10 mouse cellular contexts compared by ENCODE assay signal in the genomic region with DNA sequence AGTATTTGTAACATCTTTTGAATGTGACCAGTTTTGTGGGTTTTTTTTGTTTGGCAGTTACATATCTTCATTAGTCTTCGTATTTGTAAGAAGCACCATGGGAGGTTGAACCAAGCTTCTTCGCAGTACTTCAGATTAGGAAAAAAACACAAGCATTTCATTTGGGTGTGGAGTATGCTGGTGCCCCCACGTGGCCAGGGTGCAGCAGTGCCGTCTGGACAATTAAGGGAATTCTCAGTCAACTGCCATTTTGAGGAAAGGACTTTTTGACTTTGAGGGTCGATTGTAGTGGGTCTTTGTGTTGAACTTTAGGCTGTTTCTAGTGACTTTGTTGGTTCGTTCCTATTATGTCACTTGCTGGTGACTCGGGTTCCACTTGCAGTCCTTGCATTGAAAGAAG. TPM values are rescaled to one million over a fixed set of nuclear protein-coding genes. Genes with fewer than 3 reads are reported as not detected.
DNase-seq lines count a peak whose midpoint lies in the region; ATAC-seq and TF ChIP-seq lines count a peak whose summit lies in the region.
"Had no signal": no experiment of that assay in that cellular context is flagged by ENCODE, and none has a peak within 500 bp of the region (broad histone marks: within the 10 kb centered on the region; RNA-seq: fewer than 3 reads in every experiment).

No protein-coding gene starts in this region.

- TF ChIP-seq POLR2A in CH12.LX (IDR thresholded peaks at IDR 0.05; ENCODE audit: low read depth, low read length), result no peak
- no peak for TF ChIP-seq POLR2A in bone marrow, adult 2 months (IDR thresholded peaks at IDR 0.05; ENCODE audit: borderline replicate concordance, control insufficient read depth, low read depth, low read length)

- TF ChIP-seq EP300 in CH12.LX (IDR thresholded peaks at IDR 0.05; ENCODE audit: low read length), result no peak

- H3K4me1 ChIP-seq in intestine, embryonic 14.5 days (replicated peaks; ENCODE audit: control insufficient read depth, insufficient read depth, low read length), result no peaks in the 10 kb centered on the region
- H3K4me1 ChIP-seq in intestine, embryonic 16.5 days (ENCODE audit: control insufficient read depth, insufficient read depth, low read length), result no peaks in the 10 kb centered on the region
- peaks cover 0 to 37% of the 10 kb centered on the region in 2 experiments; a peak in 3 of 4 replicates for H3K4me1 ChIP-seq in CH12.LX (ENCODE audit: control insufficient read depth in 1 of 2, insufficient read depth in 2 of 2)
- no peaks in the 10 kb centered on the region for H3K4me1 ChIP-seq in bone marrow, adult 2 months (ENCODE audit: control insufficient read depth, insufficient read depth, low read length)

- H3K4me3 ChIP-seq in intestine, embryonic 14.5 days (ENCODE audit: low read depth, low read length), result no peak overlapping the region
- no peak overlapping the region for H3K4me3 ChIP-seq in intestine, embryonic 16.5 days (ENCODE audit: low read length)
- H3K4me3 ChIP-seq in CH12.LX (replicated peaks in 1 of 3; ENCODE audit: low read depth in 2 of 3, low read length in 2 of 3, poor library complexity in 1 of 3), result no peak overlapping the region
- no peak overlapping the region for H3K4me3 ChIP-seq in bone marrow, adult 2 months (replicated peaks; ENCODE audit: control insufficient read depth, low read depth, low read length)

- ATAC-seq in intestine, embryonic 14.5 days (replicated peaks; ENCODE audit: low FRiP score, low TSS enrichment, low read depth), result no peak
- ATAC-seq in intestine, embryonic 16.5 days, result no peak
- peak; percentile 75; the same call in 1 of the 2 replicates for ATAC-seq in erythroblast, adult 5-6 weeks (replicated peaks; ENCODE audit: low FRiP score, poor library complexity, severe bottlenecking)

- peak; percentile 87 for TF ChIP-seq RAD21 in CH12.LX (IDR thresholded peaks at IDR 0.05; ENCODE audit: low read depth, low read length)

- H3K27ac ChIP-seq in intestine, embryonic 14.5 days (ENCODE audit: low read depth), result no peak overlapping the region
- no peak overlapping the region for H3K27ac ChIP-seq in intestine, embryonic 16.5 days (ENCODE audit: low read length)
- no peak overlapping the region for H3K27ac ChIP-seq in CH12.LX (ENCODE audit: insufficient read depth, low read depth)
- no peak overlapping the region for H3K27ac ChIP-seq in bone marrow, adult 2 months (ENCODE audit: control insufficient read depth, insufficient read depth, low read depth, low read length, poor library complexity)

- H3K27me3 ChIP-seq in intestine, embryonic 14.5 days (replicated peaks; ENCODE audit: control insufficient read depth, insufficient read depth, low read length), result no peaks in the 10 kb centered on the region
- no peaks in the 10 kb centered on the region for H3K27me3 ChIP-seq in intestine, embryonic 16.5 days (replicated peaks; ENCODE audit: control insufficient read depth, insufficient read depth, low read length)
- no peaks in the 10 kb centered on the region for H3K27me3 ChIP-seq in CH12.LX (replicated peaks)

- no peaks in the 10 kb centered on the region for H3K9me3 ChIP-seq in intestine, embryonic 14.5 days (ENCODE audit: control insufficient read depth, low read length)
- H3K9me3 ChIP-seq in intestine, embryonic 16.5 days (ENCODE audit: control insufficient read depth, low read length), result no peaks in the 10 kb centered on the region
- H3K9me3 ChIP-seq in CH12.LX (replicated peaks; ENCODE audit: low read length), result no peaks in the 10 kb centered on the region

- in situ Hi-C loops in CH12.LX (cut with MboI; ENCODE audit: low pct_ligation_motif_present, low pct_unique_long_range_greater_than_20kb, low sequenced_read_pairs), result no loop called here

- no peaks in the 10 kb centered on the region for H3K79me2 ChIP-seq in CH12.LX (replicated peaks; ENCODE audit: control insufficient read depth, extremely low read depth, insufficient read depth, poor library complexity, severe bottlenecking)

- H3K36me3 ChIP-seq in intestine, embryonic 14.5 days (ENCODE audit: control insufficient read depth, insufficient read depth, low read length), result no peaks in the 10 kb centered on the region
- H3K36me3 ChIP-seq in intestine, embryonic 16.5 days (ENCODE audit: control insufficient read depth, insufficient read depth, low read length), result no peaks in the 10 kb centered on the region
- peaks cover 0 to 18% of the 10 kb centered on the region in 2 experiments for H3K36me3 ChIP-seq in CH12.LX (replicated peaks in 1 of 2; ENCODE audit: control insufficient read depth in 1 of 2, insufficient read depth in 1 of 2, low read length in 1 of 2)

- H3K9ac ChIP-seq in intestine, embryonic 14.5 days (ENCODE audit: low read length), result no peak overlapping the region
- no peak overlapping the region for H3K9ac ChIP-seq in intestine, embryonic 16.5 days (ENCODE audit: low read depth, low read length)
- H3K9ac ChIP-seq in CH12.LX (ENCODE audit: insufficient read depth, low read depth), result no peak overlapping the region

- dilution Hi-C loops in CH12.LX (cut with MboI; ENCODE audit: extremely low pct_ligation_motif_present, extremely low pct_unique_long_range_greater_than_20kb, low sequenced_read_pairs), result no loop called here

- peak; percentile 62 to 88; a peak in 3 of 4 replicates for TF ChIP-seq CTCF in CH12.LX (conservative IDR thresholded peaks at IDR 0.05 in 1 of 2, IDR thresholded peaks at IDR 0.05 in 1 of 2; ENCODE audit: low read depth in 2 of 2, low read length in 2 of 2)
- TF ChIP-seq CTCF in bone marrow, adult 2 months (IDR thresholded peaks at IDR 0.05; ENCODE audit: control insufficient read depth, insufficient read depth, low read length), result peak; percentile 70

- 22% methylated on average over 7 of the region's 7 CpGs for WGBS in intestine, embryonic 14.5 days
- 18% methylated on average over 7 of the region's 7 CpGs for WGBS in intestine, embryonic 16.5 days
- 27% methylated on average over 7 of the region's 7 CpGs for WGBS in bone marrow, adult 2 months

- DNase-seq in intestine, embryonic 14.5 days (ENCODE audit: low spot score), result peak; percentile 58
- peak; percentile 59 for DNase-seq in CH12.LX (ENCODE audit: extremely low read depth)
- peak; percentile 60 for DNase-seq in kidney, postnatal 10 days
- DNase-seq in lung, postnatal 4 days, result peak; percentile 56 to 65
- DNase-seq in spleen, postnatal 10 days (ENCODE audit: low spot score in 2 of 2), result peak; percentile 26 to 61

- H3K4me2 ChIP-seq in intestine, embryonic 14.5 days (ENCODE audit: low read length), result no peak overlapping the region
- H3K4me2 ChIP-seq in intestine, embryonic 16.5 days (ENCODE audit: low read depth, low read length), result no peak overlapping the region
- no peak overlapping the region for H3K4me2 ChIP-seq in CH12.LX (ENCODE audit: insufficient read depth, low read depth, poor library complexity, severe bottlenecking)

TF ChIP-seq in CH12.LX, 34 proteins besides CTCF, POLR2A, EP300 and RAD21:
- TF ChIP-seq ETS1 (conservative IDR thresholded peaks at IDR 0.05; ENCODE audit: low read depth, low read length), result no peak
- TF ChIP-seq ZC3H11A (IDR thresholded peaks at IDR 0.05; ENCODE audit: low read depth, low read length), result peak; percentile 26; the same call in 1 of the 2 replicates
- TF ChIP-seq PAX5 (IDR thresholded peaks at IDR 0.05; ENCODE audit: low read length), result no peak
- peak; percentile 88 for TF ChIP-seq SMC3 (IDR thresholded peaks at IDR 0.05; ENCODE audit: low read depth, low read length)
- no peak for TF ChIP-seq JUND (conservative IDR thresholded peaks at IDR 0.05; ENCODE audit: low read depth, low read length)
- TF ChIP-seq MAX (IDR thresholded peaks at IDR 0.05; ENCODE audit: low read length), result peak; percentile 13; the same call in 1 of the 2 replicates
- TF ChIP-seq ZNF384 (IDR thresholded peaks at IDR 0.05; ENCODE audit: low read depth, low read length), result peak; percentile 87
- no peak for TF ChIP-seq MYC (IDR thresholded peaks at IDR 0.05; ENCODE audit: low read depth, low read length)

RNA-seq across cellular contexts. Expression of gene Tbrg1, which starts 20.8 kb away (rescaled TPM):
- polyA plus RNA-seq in intestine, embryonic 14.5 days (2014; fragmentation: Nextera tagmentation; extraction: Ambion mirVana), result 166 and 169 TPM in 2 replicates
- polyA plus RNA-seq in intestine, embryonic 16.5 days (2015; fragmentation: Nextera tagmentation; extraction: Ambion mirVana), result 191 and 203 TPM in 2 replicates
- total RNA-seq in CH12.LX (2012; rRNA removed) (97.4 and 99.9 TPM in 2 replicates), CH12.LX (2014; rRNA removed) (115 and 129 TPM in 2 replicates)
- polyA plus RNA-seq in CH12.LX (2012; ENCODE audit: insufficient read length, low read depth), result 92.4 and 103 TPM in 2 replicates
- polyA plus RNA-seq in bone marrow, adult 2 months (2011; ENCODE audit: insufficient read depth, insufficient read length, low replicate concordance, missing spikeins), result 17.4 and 49.2 TPM in 2 replicates
- total RNA-seq in erythroblast, adult 5-6 weeks (2015; ENCODE audit: low replicate concordance), result 23.0 and 26.5 TPM in 2 replicates
- 17.6 and 24.1 TPM in 2 replicates for total RNA-seq in erythroblast, adult 5-6 weeks (2017; ENCODE audit: low replicate concordance)

RNA-seq across cellular contexts. Expression of gene Spa17, which starts 22.8 kb away (rescaled TPM):
- polyA plus RNA-seq in intestine, embryonic 14.5 days (2014; fragmentation: Nextera tagmentation; extraction: Ambion mirVana), result 4.7 and 4.8 TPM in 2 replicates
- polyA plus RNA-seq in intestine, embryonic 16.5 days (2015; fragmentation: Nextera tagmentation; extraction: Ambion mirVana), result 3.0 and 3.4 TPM in 2 replicates
- 0.47 and 1.3 TPM in 2 replicates for total RNA-seq in CH12.LX (2012; rRNA removed)
- total RNA-seq in CH12.LX (2014; rRNA removed), result 1.4 and 2.3 TPM in 2 replicates
- 3.2 and 4.1 TPM in 2 replicates for polyA plus RNA-seq in CH12.LX (2012; ENCODE audit: insufficient read length, low read depth)
- 1.4 and 3.7 TPM in 2 replicates for polyA plus RNA-seq in bone marrow, adult 2 months (2011; ENCODE audit: insufficient read depth, insufficient read length, low replicate concordance, missing spikeins)
- not detected in 2 replicates for total RNA-seq in erythroblast, adult 5-6 weeks (2015; ENCODE audit: low replicate concordance)
- total RNA-seq in erythroblast, adult 5-6 weeks (2017; ENCODE audit: low replicate concordance), result 1.4 TPM in 1 of 2 replicates, not detected in the other

RNA-seq across cellular contexts. Expression of gene Panx3, which starts 32.7 kb away (rescaled TPM):
- polyA plus RNA-seq in intestine, embryonic 14.5 days (2014; fragmentation: Nextera tagmentation; extraction: Ambion mirVana), result not detected in 2 replicates
- not detected in 2 replicates for polyA plus RNA-seq in intestine, embryonic 16.5 days (2015; fragmentation: Nextera tagmentation; extraction: Ambion mirVana)
- total RNA-seq in CH12.LX (2012; rRNA removed), result not detected in 2 replicates
- not detected in 2 replicates for total RNA-seq in CH12.LX (2014; rRNA removed)
- polyA plus RNA-seq in CH12.LX (2012; ENCODE audit: insufficient read length, low read depth), result not detected in 2 replicates
- polyA plus RNA-seq in bone marrow, adult 2 months (2011; ENCODE audit: insufficient read depth, insufficient read length, low replicate concordance, missing spikeins), result not detected in 2 replicates
- not detected in 2 replicates for total RNA-seq in erythroblast, adult 5-6 weeks (2015; ENCODE audit: low replicate concordance)
- not detected in 2 replicates for total RNA-seq in erythroblast, adult 5-6 weeks (2017; ENCODE audit: low replicate concordance)
- total RNA-seq: layer of hippocampus, postnatal 14 days had no signal
- polyA plus RNA-seq: stomach, embryonic 14.5 days had no signal
